Mouse (Mus musculus): ENCODE results near the gene F12.

The F12 gene

GRCm38 (mm10) chr13:55426613-55427012 lies at the start of gene F12:
TSS of gene F12 (minus strand) at chr13:55426793.
- DNase-seq (ENCODE audit: low spot score in 2 of 2): no peak

GRCm38 (mm10) chr13:55476256-55476655 lies 49.7 kb upstream of the F12 start:
- DNase-seq (ENCODE audit: low spot score in 2 of 2): no peak

GRCm38 (mm10) chr13:55475750-55476149 lies 49.2 kb upstream of the F12 start:
- DNase-seq (ENCODE audit: low spot score in 2 of 2): no peak

- no peak for DNase-seq (ENCODE audit: low spot score in 2 of 2)
Measured at GRCm38 (mm10) chr13:55474621-55475069, 48.1 kb upstream of the F12 start.

GRCm38 (mm10) chr13:55473961-55474360 lies 47.4 kb upstream of the F12 start:
- no peak for DNase-seq (ENCODE audit: low spot score in 2 of 2)

- no peak for DNase-seq (ENCODE audit: low spot score in 2 of 2)
Measured at GRCm38 (mm10) chr13:55473076-55473831, 46.7 kb upstream of the F12 start.

- DNase-seq (ENCODE audit: low spot score in 2 of 2): no peak
Measured at GRCm38 (mm10) chr13:55472132-55473022, 45.8 kb upstream of the F12 start.

GRCm38 (mm10) chr13:55471819-55472131 lies 45.2 kb upstream of the F12 start:
- DNase-seq (ENCODE audit: low spot score in 2 of 2): no peak

- DNase-seq (ENCODE audit: low spot score in 2 of 2): peak; percentile 67 to 80
Measured at GRCm38 (mm10) chr13:55471156-55471818, 44.7 kb upstream of the F12 start.

GRCm38 (mm10) chr13:55470372-55470771 lies 43.8 kb upstream of the F12 start:
- DNase-seq (ENCODE audit: low spot score in 2 of 2): no peak

- no peak for DNase-seq (ENCODE audit: low spot score in 2 of 2)
Measured at GRCm38 (mm10) chr13:55468851-55469560, 42.4 kb upstream of the F12 start.

- DNase-seq (ENCODE audit: low spot score in 2 of 2): no peak
Measured at GRCm38 (mm10) chr13:55465830-55466440, 39.3 kb upstream of the F12 start.

- no peak for DNase-seq (ENCODE audit: low spot score in 2 of 2)
Measured at GRCm38 (mm10) chr13:55465184-55465583, 38.6 kb upstream of the F12 start.

- DNase-seq (ENCODE audit: low spot score in 2 of 2): no peak
Measured at GRCm38 (mm10) chr13:55464027-55464884, 37.7 kb upstream of the F12 start, which contains the start of gene Prr7. TSS of gene Prr7 (plus strand) at chr13:55464267.

- DNase-seq (ENCODE audit: low spot score in 2 of 2): no peak
Measured at GRCm38 (mm10) chr13:55463399-55464026, 36.9 kb upstream of the F12 start.

- DNase-seq (ENCODE audit: low spot score in 2 of 2): no peak
Measured at GRCm38 (mm10) chr13:55462965-55463364, 36.4 kb upstream of the F12 start.

GRCm38 (mm10) chr13:55451785-55452549 lies 25.4 kb upstream of the F12 start:
- DNase-seq (ENCODE audit: low spot score in 2 of 2): no peak

GRCm38 (mm10) chr13:55451296-55451695 lies 24.7 kb upstream of the F12 start:
- no peak for DNase-seq (ENCODE audit: low spot score in 2 of 2)

GRCm38 (mm10) chr13:55450511-55450980 lies 24.0 kb upstream of the F12 start:
- peak in 1 of 2 experiments; percentile 76 for DNase-seq (ENCODE audit: low spot score in 2 of 2)

Measured in urinary bladder, postnatal 36 days (tissue).